Mouse (Mus musculus): ENCODE data around the gene Rab5if.

DNA sequence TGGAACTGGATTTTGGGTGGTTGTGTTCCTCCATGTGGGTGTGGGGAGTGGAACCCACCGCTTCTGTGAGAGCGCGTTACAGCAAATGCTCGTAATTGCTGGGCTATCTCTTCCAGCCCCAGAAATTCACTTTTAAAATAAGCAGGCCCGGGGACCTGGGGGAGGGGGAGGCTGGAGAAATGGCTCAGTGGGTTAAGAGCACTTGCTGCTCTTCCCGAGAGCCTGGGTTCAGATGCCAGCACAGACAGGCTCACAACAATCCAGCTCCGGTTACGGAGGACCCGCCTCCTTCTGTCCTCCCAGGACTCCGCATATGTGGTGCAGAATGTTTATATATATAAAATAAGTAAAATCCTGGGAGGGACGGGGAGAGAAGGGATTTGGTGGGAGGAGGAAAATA, 20.2 kb upstream of the Rab5if start:
- TF ChIP-seq GATA1 (IDR thresholded peaks at IDR 0.05; ENCODE audit: low read length) = no peak
- TF ChIP-seq TAL1 (IDR thresholded peaks at IDR 0.05; ENCODE audit: low read length) = no peak

All from erythroblast, embryonic 14.5 days (primary cell).